11 mouse cellular contexts compared by ENCODE assay signal in the genomic region with DNA sequence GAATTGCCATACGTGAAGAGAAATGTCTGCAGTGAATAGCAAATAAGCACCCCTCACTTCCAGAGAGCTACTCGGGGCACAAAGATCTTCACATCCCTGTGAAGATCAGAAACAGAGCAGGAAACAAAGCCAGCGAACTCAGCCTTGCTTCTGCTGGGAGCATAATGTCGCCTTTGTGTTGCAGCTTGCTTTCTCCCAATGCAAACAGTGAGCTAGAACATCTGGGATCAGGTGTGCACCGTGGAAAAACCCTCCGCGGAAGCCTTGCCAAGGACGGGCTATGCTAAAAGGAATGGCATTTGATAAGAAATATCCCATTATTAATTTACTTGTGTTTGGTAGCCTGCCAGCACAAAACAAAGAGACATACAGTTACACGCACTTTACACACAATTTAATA.
A peak's percentile ranks its signal among the peaks of the same experiment; 100 is the strongest.
DNase-seq lines count a peak whose midpoint lies in the region; ATAC-seq and TF ChIP-seq lines count a peak whose summit lies in the region.
"Had no signal": no experiment of that assay in that cellular context is flagged by ENCODE, and none has a peak within 500 bp of the region (broad histone marks: within the 10 kb centered on the region; RNA-seq: fewer than 3 reads in every experiment).

No protein-coding gene starts in this region.

- H3K9me3 ChIP-seq in intestine, embryonic 14.5 days (ENCODE audit: control insufficient read depth, low read length) = no peaks in the 10 kb centered on the region
- H3K9me3 ChIP-seq in intestine, postnatal 0 days (ENCODE audit: control insufficient read depth) = no peaks in the 10 kb centered on the region
- H3K9me3 ChIP-seq in embryonic facial prominence, embryonic 11.5 days (replicated peaks; ENCODE audit: control insufficient read depth, low read length) = no peaks in the 10 kb centered on the region
- H3K9me3 ChIP-seq in forebrain, embryonic 15.5 days = no peaks in the 10 kb centered on the region
- H3K9me3 ChIP-seq in midbrain, embryonic 11.5 days (ENCODE audit: control insufficient read depth, low read length) = no peaks in the 10 kb centered on the region

- H3K4me1 ChIP-seq in intestine, embryonic 14.5 days (replicated peaks; ENCODE audit: control insufficient read depth, insufficient read depth, low read length) = peaks cover 42% of the 10 kb centered on the region
- H3K4me1 ChIP-seq in intestine, postnatal 0 days (replicated peaks; ENCODE audit: control insufficient read depth, insufficient read depth, low read length) = no peaks in the 10 kb centered on the region
- no peaks in the 10 kb centered on the region for H3K4me1 ChIP-seq in embryonic facial prominence, embryonic 11.5 days (ENCODE audit: control insufficient read depth, insufficient read depth, low read length)
- peaks cover 24% of the 10 kb centered on the region for H3K4me1 ChIP-seq in forebrain, embryonic 15.5 days
- H3K4me1 ChIP-seq in midbrain, embryonic 11.5 days (ENCODE audit: control insufficient read depth, insufficient read depth, low read length) = peaks cover 14% of the 10 kb centered on the region

- no peak overlapping the region for H3K4me3 ChIP-seq in intestine, embryonic 14.5 days (ENCODE audit: low read depth, low read length)
- no peak overlapping the region for H3K4me3 ChIP-seq in intestine, postnatal 0 days (ENCODE audit: low read depth, low read length)
- H3K4me3 ChIP-seq in embryonic facial prominence, embryonic 11.5 days (ENCODE audit: low read depth, low read length) = no peak overlapping the region
- no peak overlapping the region for H3K4me3 ChIP-seq in forebrain, embryonic 15.5 days
- H3K4me3 ChIP-seq in midbrain, embryonic 11.5 days (ENCODE audit: low read depth, low read length) = no peak overlapping the region

- peaks cover 2% of the 10 kb centered on the region; the same call in 1 of the 2 replicates for H3K36me3 ChIP-seq in intestine, embryonic 14.5 days (ENCODE audit: control insufficient read depth, insufficient read depth, low read length)
- peaks cover 9% of the 10 kb centered on the region for H3K36me3 ChIP-seq in intestine, postnatal 0 days (ENCODE audit: control insufficient read depth, insufficient read depth)
- no peaks in the 10 kb centered on the region for H3K36me3 ChIP-seq in embryonic facial prominence, embryonic 11.5 days (replicated peaks; ENCODE audit: control insufficient read depth, insufficient read depth, low read depth, low read length)
- peaks cover 2% of the 10 kb centered on the region; the same call in 1 of the 2 replicates for H3K36me3 ChIP-seq in forebrain, embryonic 15.5 days
- no peaks in the 10 kb centered on the region for H3K36me3 ChIP-seq in midbrain, embryonic 11.5 days (ENCODE audit: control insufficient read depth, insufficient read depth, low read length)

- no peaks in the 10 kb centered on the region for H3K27me3 ChIP-seq in intestine, embryonic 14.5 days (replicated peaks; ENCODE audit: control insufficient read depth, insufficient read depth, low read length)
- no peaks in the 10 kb centered on the region for H3K27me3 ChIP-seq in intestine, postnatal 0 days (replicated peaks; ENCODE audit: control insufficient read depth, insufficient read depth, low read length)
- H3K27me3 ChIP-seq in embryonic facial prominence, embryonic 11.5 days (ENCODE audit: control insufficient read depth, insufficient read depth, low read length) = no peaks in the 10 kb centered on the region
- no peaks in the 10 kb centered on the region for H3K27me3 ChIP-seq in forebrain, embryonic 15.5 days
- no peaks in the 10 kb centered on the region for H3K27me3 ChIP-seq in midbrain, embryonic 11.5 days (ENCODE audit: control insufficient read depth, insufficient read depth, low read length)

- ATAC-seq in intestine, embryonic 14.5 days (replicated peaks; ENCODE audit: low FRiP score, low TSS enrichment, low read depth) = no peak
- ATAC-seq in intestine, postnatal 0 days = no peak
- ATAC-seq in embryonic facial prominence, embryonic 11.5 days (replicated peaks; ENCODE audit: insufficient number of reproducible peaks, low FRiP score, low TSS enrichment, low read depth) = no peak
- ATAC-seq in forebrain, embryonic 15.5 days (replicated peaks) = no peak
- no peak for ATAC-seq in midbrain, embryonic 11.5 days (ENCODE audit: low FRiP score)

- TF ChIP-seq CTCF in intestine, postnatal 0 days (IDR thresholded peaks at IDR 0.05; ENCODE audit: low read depth) = no peak

- DNase-seq in intestine, embryonic 14.5 days (ENCODE audit: low spot score) = no peak
- peak; percentile 37 for DNase-seq in embryonic facial prominence, embryonic 11.5 days (ENCODE audit: low spot score)
- DNase-seq in midbrain, embryonic 11.5 days (ENCODE audit: low spot score, missing footprints) = no peak
- no peak for DNase-seq in spleen, postnatal 36 days (ENCODE audit: low spot score in 2 of 2)
- no peak for DNase-seq in thymus, postnatal 4 days
- DNase-seq in gastrocnemius, adult 18-20 months (ENCODE audit: low spot score) = no peak
- DNase-seq: lung, postnatal 36 days; thymus, postnatal 14 days had no signal

- no peak overlapping the region for H3K4me2 ChIP-seq in intestine, embryonic 14.5 days (ENCODE audit: low read length)
- H3K4me2 ChIP-seq in intestine, postnatal 0 days (replicated peaks; ENCODE audit: low read depth) = no peak overlapping the region
- H3K4me2 ChIP-seq in embryonic facial prominence, embryonic 11.5 days (ENCODE audit: low read depth, low read length) = no peak overlapping the region
- H3K4me2 ChIP-seq in forebrain, embryonic 15.5 days (replicated peaks) = no peak overlapping the region
- no peak overlapping the region for H3K4me2 ChIP-seq in midbrain, embryonic 11.5 days
- H3K4me2 ChIP-seq: heart, embryonic 11.5 days had no signal

- H3K9ac ChIP-seq in intestine, embryonic 14.5 days (ENCODE audit: low read length) = no peak overlapping the region
- no peak overlapping the region for H3K9ac ChIP-seq in intestine, postnatal 0 days (ENCODE audit: low read depth, low read length)
- H3K9ac ChIP-seq in embryonic facial prominence, embryonic 11.5 days (replicated peaks; ENCODE audit: low read length) = no peak overlapping the region
- no peak overlapping the region for H3K9ac ChIP-seq in forebrain, embryonic 15.5 days (replicated peaks)
- H3K9ac ChIP-seq in midbrain, embryonic 11.5 days (ENCODE audit: low read length) = peak overlapping the region; percentile 33; the same call in 1 of the 2 replicates

- peak overlapping the region; percentile 43; the same call in 1 of the 2 replicates for H3K27ac ChIP-seq in intestine, embryonic 14.5 days (ENCODE audit: low read depth)
- no peak overlapping the region for H3K27ac ChIP-seq in intestine, postnatal 0 days (ENCODE audit: low read depth, low read length)
- H3K27ac ChIP-seq in embryonic facial prominence, embryonic 11.5 days (replicated peaks; ENCODE audit: low read depth, low read length) = 0 out of 2 replicates have a peak overlapping the region, but pooled peaks have one; percentile 41
- H3K27ac ChIP-seq in forebrain, embryonic 15.5 days (replicated peaks) = peak overlapping the region; percentile 58
- no peak overlapping the region for H3K27ac ChIP-seq in midbrain, embryonic 11.5 days (ENCODE audit: low read depth, low read length)

- WGBS in intestine, embryonic 14.5 days = 46% methylated on average over 9 of the region's 9 CpGs
- WGBS in intestine, postnatal 0 days = 48% methylated on average over 9 of the region's 9 CpGs
- WGBS in embryonic facial prominence, embryonic 11.5 days = 30% methylated on average over 9 of the region's 9 CpGs
- 37% methylated on average over 9 of the region's 9 CpGs for WGBS in forebrain, embryonic 15.5 days
- 50% methylated on average over 9 of the region's 9 CpGs for WGBS in midbrain, embryonic 11.5 days

Comparison
In these comparisons a context has a peak if more than half of its experiments do, and no peak if none do; other contexts are left out.
1. H3K27ac ChIP-seq: peak in intestine, embryonic 14.5 days (single experiment), embryonic facial prominence, embryonic 11.5 days (single experiment) and forebrain, embryonic 15.5 days (single experiment); none in intestine, postnatal 0 days (single experiment) and midbrain, embryonic 11.5 days (single experiment).